Mouse (Mus musculus): ENCODE measurements around the gene Gm28308.

Gene Gm28308

GRCm38 (mm10) chr6:52167736-52168161 lies 45.4 kb downstream of the Gm28308 start:
- DNase-seq (ENCODE audit: low spot score in 2 of 2): no peak

DNA sequence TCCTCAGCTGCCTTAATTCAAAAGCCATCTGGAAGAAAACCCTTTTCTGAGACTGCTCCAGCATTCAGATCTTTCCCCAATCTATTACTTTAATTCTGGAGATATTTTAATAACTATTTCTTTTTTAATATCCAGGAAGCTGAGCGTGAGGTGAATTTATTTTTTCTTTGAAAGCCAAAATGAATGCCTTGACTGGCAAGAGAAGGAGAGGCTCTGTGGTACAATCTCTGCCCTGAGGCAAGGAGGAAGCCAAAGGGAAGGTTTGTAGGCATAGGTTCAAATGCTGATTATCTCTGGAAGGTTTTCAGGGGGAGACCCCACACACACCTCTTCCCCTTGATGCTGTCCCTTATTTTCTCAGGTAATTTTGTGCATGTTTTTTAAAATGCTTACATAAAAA lies 46.0 kb downstream of the Gm28308 start:
- no peak for DNase-seq (ENCODE audit: low spot score in 2 of 2)

DNA sequence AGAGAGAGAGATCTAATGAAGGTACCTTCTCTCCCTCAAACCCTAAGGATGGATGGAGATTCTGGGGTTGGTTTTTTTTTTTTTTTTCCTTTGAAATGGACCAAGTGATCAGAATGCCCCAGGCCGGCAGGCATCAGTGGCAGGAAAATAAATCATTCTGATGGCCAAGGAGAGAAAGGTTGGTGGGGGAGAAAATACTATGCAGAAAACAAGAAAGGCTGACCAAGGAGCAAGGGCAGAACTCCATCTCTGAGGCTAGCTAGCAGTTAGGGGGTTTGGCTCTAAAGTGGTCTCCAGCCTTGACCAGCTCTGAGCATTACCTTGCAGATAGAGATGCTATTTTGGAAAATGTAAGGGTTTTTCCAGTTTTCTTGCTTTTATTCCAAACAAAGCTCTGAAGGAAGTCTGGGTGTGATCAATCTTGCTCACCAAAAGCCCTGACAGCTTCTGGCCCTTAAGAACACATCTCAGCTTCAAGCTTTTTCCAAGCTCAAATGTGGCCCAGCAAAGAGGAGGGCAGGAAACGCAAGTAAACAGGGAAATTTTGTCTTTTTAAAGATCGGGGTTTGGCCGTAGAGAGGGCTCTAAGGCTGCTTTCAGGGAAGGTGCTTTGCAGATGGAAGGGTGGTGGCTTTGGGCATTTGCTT lies 46.6 kb downstream of the Gm28308 start:
- DNase-seq (ENCODE audit: low spot score in 2 of 2): no peak

- no peak for DNase-seq (ENCODE audit: low spot score in 2 of 2)
These were observed 47.4 kb downstream of the Gm28308 start for GRCm38 (mm10) chr6:52165441-52166370.

DNA sequence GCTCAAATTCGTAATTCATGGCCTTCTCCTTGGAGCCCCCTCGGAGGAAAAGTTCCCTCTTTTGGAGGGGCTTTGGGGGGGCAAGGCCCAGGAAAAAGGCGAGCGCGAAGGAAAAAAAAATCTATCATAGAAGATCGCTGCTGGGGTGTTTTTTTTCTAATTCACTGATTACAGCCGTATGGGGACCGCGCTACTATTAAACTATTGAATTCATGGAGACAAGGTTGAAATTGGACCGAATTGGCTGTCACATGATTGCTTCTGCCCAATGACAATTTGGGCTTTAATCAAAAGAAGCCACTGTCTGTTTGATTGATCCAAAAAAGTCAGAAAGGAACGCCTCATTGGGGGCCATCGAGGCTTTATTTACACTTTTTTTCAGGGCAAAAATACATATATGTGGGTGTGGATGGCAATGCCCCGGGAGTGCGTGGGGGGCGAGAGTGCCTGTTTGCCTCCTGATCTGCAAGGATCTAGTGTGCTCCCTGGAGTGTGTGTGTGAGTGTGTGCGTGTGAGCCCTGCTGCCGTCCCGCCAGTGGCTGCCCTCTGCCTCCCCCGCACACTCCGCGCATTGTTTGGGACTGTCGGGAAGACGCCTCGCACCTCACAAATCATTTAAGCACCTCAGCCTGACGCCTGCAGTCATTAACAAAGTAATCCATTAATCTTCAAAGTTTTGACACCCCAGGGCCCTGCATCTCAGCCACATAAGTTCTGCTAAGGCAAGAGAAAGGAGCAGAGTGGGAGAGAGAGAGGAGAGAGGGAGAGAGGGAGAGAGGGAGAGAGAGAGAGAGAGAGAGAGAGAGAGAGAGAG lies 48.3 kb downstream of the Gm28308 start, which contains the start of gene Hoxa2:
Hoxa2 (minus strand) TSS at position 206 of the 815 bp plus-strand sequence.
- DNase-seq (ENCODE audit: low spot score in 2 of 2): no peak

- no peak for DNase-seq (ENCODE audit: low spot score in 2 of 2)
These were observed 49.0 kb downstream of the Gm28308 start for GRCm38 (mm10) chr6:52164051-52164625.

GRCm38 (mm10) chr6:52163366-52164031 lies 49.6 kb downstream of the Gm28308 start:
- DNase-seq (ENCODE audit: low spot score in 2 of 2): no peak

DNA sequence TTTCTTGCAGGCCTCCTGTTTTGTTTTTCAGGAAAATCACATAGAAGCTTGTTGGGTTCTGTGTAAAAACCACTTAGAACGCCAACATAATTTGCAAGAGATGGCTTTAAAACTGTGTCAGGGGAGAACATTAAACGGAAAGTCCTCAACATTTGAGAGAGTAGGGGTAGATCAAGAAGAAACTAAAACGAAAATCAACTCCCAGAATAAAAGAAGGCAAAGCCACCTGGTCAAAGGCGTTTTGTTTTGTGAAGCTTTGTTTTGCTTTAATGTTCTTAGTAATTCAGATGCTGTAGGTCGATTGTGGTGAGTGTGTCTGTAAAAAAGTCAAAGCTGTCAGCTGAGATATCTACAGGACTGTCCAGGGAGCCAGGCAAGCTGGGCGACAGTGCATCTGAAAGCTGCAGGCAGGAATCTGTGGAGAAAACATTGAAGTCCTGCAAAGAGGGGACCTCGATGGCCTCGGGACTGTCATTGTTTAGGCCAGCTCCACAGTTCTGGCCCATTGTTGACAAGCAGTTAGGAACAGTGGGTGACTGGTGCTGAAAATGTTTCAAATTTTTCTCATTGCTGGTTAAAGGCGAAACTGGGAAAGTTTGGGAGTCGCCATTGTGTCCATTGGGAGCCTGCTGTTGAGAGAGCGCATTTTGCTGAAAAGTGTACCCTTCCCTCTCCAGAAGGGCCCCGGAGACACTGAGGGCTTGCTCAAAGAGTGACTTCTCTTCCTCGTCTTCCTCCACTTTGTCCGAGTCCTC lies 50.4 kb downstream of the Gm28308 start:
- DNase-seq (ENCODE audit: low spot score in 2 of 2): no peak

GRCm38 (mm10) chr6:52162093-52162380 lies 51.1 kb downstream of the Gm28308 start:
- DNase-seq (ENCODE audit: low spot score in 2 of 2): no peak

- DNase-seq (ENCODE audit: low spot score in 2 of 2): no peak
These were observed 51.6 kb downstream of the Gm28308 start for GRCm38 (mm10) chr6:52161336-52162092.

- DNase-seq (ENCODE audit: low spot score in 2 of 2): no peak
These were observed 52.4 kb downstream of the Gm28308 start for GRCm38 (mm10) chr6:52160511-52161335.

- DNase-seq (ENCODE audit: low spot score in 2 of 2): no peak
These were observed 53.2 kb downstream of the Gm28308 start for GRCm38 (mm10) chr6:52159979-52160378.

GRCm38 (mm10) chr6:52159164-52159761 lies 53.9 kb downstream of the Gm28308 start:
- no peak for DNase-seq (ENCODE audit: low spot score in 2 of 2)

GRCm38 (mm10) chr6:52158276-52159051 lies 54.7 kb downstream of the Gm28308 start, which contains the start of gene Hoxa1:
Gene Hoxa1, minus strand, starts transcription at chr6:52158317.
- DNase-seq (ENCODE audit: low spot score in 2 of 2): no peak

GRCm38 (mm10) chr6:52157466-52158275 lies 55.5 kb downstream of the Gm28308 start:
- no peak for DNase-seq (ENCODE audit: low spot score in 2 of 2)

DNA sequence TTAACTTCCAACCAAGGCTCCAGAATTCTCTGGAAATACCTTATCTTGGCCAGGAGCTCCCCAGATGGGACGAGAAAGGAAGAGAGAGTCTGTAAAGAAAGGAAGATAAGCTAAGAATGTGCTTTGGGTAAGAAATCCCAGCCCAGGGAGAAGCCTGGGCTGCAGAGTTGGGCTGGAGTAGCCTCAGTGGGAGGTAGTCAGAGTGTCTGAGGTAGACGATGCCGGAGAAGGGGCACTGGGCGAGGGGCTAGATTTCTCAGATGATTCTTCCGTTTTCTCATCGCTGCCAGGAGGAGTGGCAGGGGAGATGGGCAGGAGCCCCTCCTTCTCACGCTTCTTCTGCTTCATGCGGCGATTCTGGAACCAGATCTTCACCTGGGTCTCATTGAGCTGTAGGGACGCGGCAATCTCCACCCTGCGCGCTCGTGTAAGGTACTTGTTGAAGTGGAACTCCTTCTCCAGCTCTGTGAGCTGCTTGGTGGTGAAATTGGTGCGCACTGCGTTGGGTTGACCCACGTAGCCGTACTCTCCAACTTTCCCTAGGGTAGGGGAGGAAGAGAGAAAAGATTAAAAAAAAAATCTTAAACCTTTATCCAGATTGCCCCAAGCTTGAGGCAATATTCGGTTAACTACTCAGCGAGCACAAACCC lies 56.5 kb downstream of the Gm28308 start:
- no peak for DNase-seq (ENCODE audit: low spot score in 2 of 2)
